Mouse (Mus musculus) stomach, embryonic 15.5 days (tissue): ENCODE measurements around the gene Ddi1. TPM values are rescaled to one million over a fixed set of nuclear protein-coding genes. Genes with fewer than 3 reads are reported as not detected.
"Not testable (repeated sequence)": the region's sequence is repeated elsewhere in the genome, so short reads cannot be mapped to it uniquely, and the experiment has no call there.

Experiments used
- ATAC-seq: fragments of 200-750 bp; cut with Nextera tagmentation; 2 replicates; pipeline ENCODE4 v1.8.0; 2017; ENCODE audit warnings: low read depth, moderate number of reproducible peaks, moderate TSS enrichment; ENCODE audit not compliant: insufficient read depth, low FRiP score
- H3K27ac ChIP-seq: fragments of 300-500 bp; sonication (generic); 2 replicates; pipeline ENCODE4 v1.5.1; 2015; ENCODE audit warnings: mild to moderate bottlenecking, inconsistent platforms
- H3K27me3 ChIP-seq: fragments of 300-500 bp; sonication (generic); replicated peaks from 2 replicates; pipeline ENCODE4 v1.6.1; 2015; ENCODE audit warnings: inconsistent platforms
- H3K36me3 ChIP-seq: fragments of 300-500 bp; sonication (generic); 2 replicates; pipeline ENCODE4 v1.6.1; 2015; ENCODE audit warnings: inconsistent platforms
- H3K4me1 ChIP-seq: fragments of 300-500 bp; sonication (generic); 2 replicates; pipeline ENCODE4 v1.6.1; 2015; ENCODE audit warnings: inconsistent platforms
- H3K4me2 ChIP-seq: fragments of 300-500 bp; sonication (generic); 2 replicates; pipeline ENCODE4 v1.6.1; 2015; ENCODE audit warnings: mild to moderate bottlenecking, inconsistent platforms
- H3K4me3 ChIP-seq: fragments of 300-500 bp; sonication (generic); replicated peaks from 2 replicates; pipeline ENCODE4 v1.5.1; 2015; ENCODE audit warnings: inconsistent platforms
- H3K9ac ChIP-seq: fragments of 300-500 bp; sonication (generic); 2 replicates; pipeline ENCODE4 v1.6.1; 2015; ENCODE audit warnings: inconsistent platforms
- H3K9me3 ChIP-seq: fragments of 300-500 bp; sonication (generic); 2 replicates; pipeline ENCODE4 v1.6.1; 2016; ENCODE audit warnings: inconsistent platforms
- WGBS: fragments of 180-500 bp; shearing (Covaris S2); methylation state at CpG from one replicate; pipeline ENCODE4 v1.1.7; 2015; 5-methylcytosine and 5-hydroxymethylcytosine counted together
- polyA plus RNA-seq: library from polyadenylated mRNA; unstranded; fragments of >200 nt; fragmentation: Nextera tagmentation; extraction: Ambion mirVana; gene quantifications from 2 replicates; pipeline ENCODE4 v1.2.1, GENCODE M21; 2015

Gene Ddi1
- polyA plus RNA-seq, 1 experiment from 2014 or later = 0.01 TPM

GRCm38 (mm10) chr9:6250320-6250719 lies 19.3 kb downstream of the Ddi1 start:
- no peak for ATAC-seq
- H3K9me3 ChIP-seq = no peaks in the 10 kb centered on the region
- H3K27me3 ChIP-seq = no peaks in the 10 kb centered on the region
- no peak overlapping the region for H3K9ac ChIP-seq
- WGBS = 54% methylated on average over 1 of the region's 1 CpGs
- no peaks in the 10 kb centered on the region for H3K36me3 ChIP-seq
- no peak overlapping the region for H3K4me2 ChIP-seq
- H3K27ac ChIP-seq = no peak overlapping the region
- no peak overlapping the region for H3K4me3 ChIP-seq
- H3K4me1 ChIP-seq = no peaks in the 10 kb centered on the region

DNA sequence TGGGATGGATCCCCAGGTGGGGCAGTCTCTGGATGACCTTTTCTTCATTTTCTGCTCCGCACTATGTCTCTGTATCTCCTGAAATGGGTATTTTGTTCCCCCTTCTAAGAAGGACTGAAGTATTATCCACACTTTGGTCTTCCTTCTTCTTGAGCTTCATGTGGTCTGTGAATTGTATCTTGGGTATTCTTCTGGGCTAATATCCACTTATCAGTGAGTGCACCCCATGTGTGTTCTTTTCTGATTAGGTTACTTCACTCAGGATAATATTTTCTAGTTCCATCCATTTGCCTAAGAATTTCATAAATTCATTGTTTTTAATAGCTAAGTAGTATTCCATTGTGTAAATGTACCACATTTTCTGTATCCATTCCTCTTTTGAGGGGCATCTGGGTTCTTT lies 33.7 kb downstream of the Ddi1 start:
- H3K36me3 ChIP-seq, H3K27ac ChIP-seq, H3K4me2 ChIP-seq, ATAC-seq, H3K4me3 ChIP-seq, H3K9ac ChIP-seq, H3K27me3 ChIP-seq, H3K9me3 ChIP-seq, H3K4me1 ChIP-seq: not testable (repeated sequence)
- WGBS = 90% methylated on average over 1 of the region's 1 CpGs

DNA sequence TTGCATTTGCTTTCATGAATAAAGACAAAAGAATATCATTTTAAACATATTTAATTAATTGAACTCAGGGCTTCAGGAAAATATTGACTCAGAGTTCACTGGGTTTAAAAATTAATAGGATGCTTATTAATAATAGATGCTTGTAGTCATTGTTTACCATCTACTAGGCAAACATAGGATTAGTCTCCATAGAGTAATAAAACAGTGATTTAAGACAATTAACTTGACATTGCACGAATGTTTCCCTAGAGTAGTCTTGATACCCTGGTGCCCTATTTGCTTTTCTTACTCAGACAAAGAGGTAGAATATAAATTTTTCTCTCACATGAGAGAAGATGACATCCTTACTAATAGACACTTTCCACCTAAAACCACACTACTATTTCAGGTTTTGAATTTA lies 52.1 kb downstream of the Ddi1 start:
- Histone ChIP-seq H3K36me3 (no peaks in the 10 kb centered on the region), H3K9ac (no peak overlapping the region), H3K4me1 (no peaks in the 10 kb centered on the region), H3K9me3 (no peaks in the 10 kb centered on the region), H3K4me3 (no peak overlapping the region), H3K27me3 (no peaks in the 10 kb centered on the region), H3K4me2 (no peak overlapping the region), H3K27ac (no peak overlapping the region)
- 44% methylated on average over 1 of the region's 1 CpGs for WGBS
- no peak for ATAC-seq

GRCm38 (mm10) chr9:6212862-6213261 lies 56.8 kb downstream of the Ddi1 start:
- Histone ChIP-seq H3K9ac (no peak overlapping the region), H3K4me1 (no peaks in the 10 kb centered on the region), H3K27ac (no peak overlapping the region), H3K36me3 (no peaks in the 10 kb centered on the region), H3K4me2 (no peak overlapping the region), H3K9me3 (no peaks in the 10 kb centered on the region), H3K27me3 (no peaks in the 10 kb centered on the region), H3K4me3 (no peak overlapping the region)
- no peak for ATAC-seq
- 52% methylated on average over 5 of the region's 5 CpGs for WGBS

Other genes starting within 250 kb of the Ddi1 start
- gene Pdgfd, start 101.3 kb downstream of the Ddi1 start, polyA plus RNA-seq = 9.8 and 10.3 TPM in 2 replicates